Mouse (Mus musculus) heart, postnatal 25 days (tissue): ENCODE data around the gene Sec24b. TPM values are rescaled to one million over a fixed set of nuclear protein-coding genes. Genes with fewer than 3 reads are reported as not detected.

Source experiments
- DNase-seq: peaks from one replicate; pipeline ENCODE4 v3.0.0; 2022; ENCODE audit warnings: low spot score
- intact Hi-C: fragments of 180-260 bp; cut with DNase I; formaldehyde crosslinking; loops from one replicate; pipeline ENCODE4 v1.15.1; 2025
- total RNA-seq, 2 experiments: library from RNA; stranded (reverse); gene quantifications; 2 replicates each; pipeline ENCODE4 v1.2.3; 2021

The Sec24b gene
- 10 to 100 TPM; 31.9 to 33.2 TPM for total RNA-seq

DNA sequence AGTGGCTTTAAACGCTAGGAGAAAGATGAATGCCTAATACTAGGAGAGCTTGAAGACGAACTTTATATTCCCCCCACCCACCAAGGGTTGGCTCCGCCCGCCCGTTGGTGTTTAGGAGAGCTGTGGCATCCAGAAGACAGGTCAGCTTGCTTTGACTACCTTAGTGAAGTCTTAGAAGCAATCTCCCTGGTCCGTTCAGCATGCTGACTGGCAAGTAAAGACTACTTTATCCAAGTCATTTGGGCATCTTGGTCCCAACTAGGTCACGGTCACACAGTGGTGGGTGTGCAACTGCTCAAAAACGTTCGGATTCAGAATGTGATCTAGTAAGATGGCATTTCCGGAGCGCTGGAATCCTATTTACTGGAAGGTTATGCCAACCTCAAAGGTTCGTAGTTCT, at the start of gene Sec24b:
Sec24b (minus strand) TSS at position 273 of the 400 bp plus-strand sequence.
- DNase-seq = no peak
- intact Hi-C loops = loop anchor here (5.0 kb wide), 2 partner anchors 44 to 234 kb away; no protein-coding TSS in a partner anchor

DNA sequence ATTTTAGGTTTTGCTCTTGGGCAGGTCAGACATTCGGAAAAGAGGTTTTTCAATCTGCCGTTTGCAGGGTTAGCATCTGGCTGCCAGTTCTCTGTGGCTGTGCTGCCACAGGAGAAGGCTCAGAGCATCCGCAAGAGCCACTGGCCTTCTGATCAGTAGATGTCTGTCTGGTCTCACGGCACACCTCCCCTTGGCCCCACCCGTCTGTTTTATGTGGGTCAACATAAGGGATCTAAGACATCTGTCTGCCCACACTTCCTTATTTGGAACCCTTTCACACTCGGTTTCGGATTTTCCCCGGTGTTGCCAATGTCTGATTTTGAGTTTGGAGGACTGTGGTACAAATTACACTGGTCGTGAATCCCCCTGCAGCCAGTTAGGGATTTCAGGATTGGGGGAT, 43.1 kb upstream of the Sec24b start:
- intact Hi-C loops = no loop called here
- DNase-seq = no peak

DNA sequence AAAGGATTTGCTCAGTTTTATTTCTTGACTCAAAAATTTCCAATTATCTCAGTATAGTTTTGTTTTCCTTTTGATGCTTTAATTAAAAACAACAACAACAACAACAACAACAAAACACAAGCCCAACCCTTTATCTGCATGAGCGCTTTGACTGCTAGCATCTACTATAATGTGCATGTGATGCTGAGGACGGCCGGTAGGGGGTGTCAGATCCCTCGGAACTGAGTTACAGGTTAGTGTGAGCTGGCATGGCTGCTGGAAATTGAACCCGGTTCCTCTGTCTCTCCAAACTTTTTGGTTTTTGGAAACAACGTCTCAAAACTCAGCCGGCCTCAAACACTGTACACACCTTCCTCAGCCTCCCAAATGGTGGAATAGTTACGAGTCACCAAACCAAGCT, 42.1 kb upstream of the Sec24b start:
- intact Hi-C loops = no loop called here
- no peak for DNase-seq

- intact Hi-C loops = loop anchor here (1.0 to 2.0 kb wide), 2 partner anchors 479 to 600 kb away; no protein-coding TSS in a partner anchor
Measured at GRCm38 (mm10) chr3:130095160-130095781, 33.9 kb upstream of the Sec24b start.

GRCm38 (mm10) chr3:130094125-130094704, 32.9 kb upstream of the Sec24b start:
- intact Hi-C loops = loop anchor here (2.0 kb wide), 1 partner anchor 601 kb away; no protein-coding TSS in a partner anchor
- no peak for DNase-seq

More at GRCm38 (mm10) chr3:130095160-130095781, 33.9 kb upstream of the Sec24b start:
- no peak for DNase-seq

- intact Hi-C loops = no loop called here
Measured at GRCm38 (mm10) chr3:130090460-130090859, 29.1 kb upstream of the Sec24b start.

DNA sequence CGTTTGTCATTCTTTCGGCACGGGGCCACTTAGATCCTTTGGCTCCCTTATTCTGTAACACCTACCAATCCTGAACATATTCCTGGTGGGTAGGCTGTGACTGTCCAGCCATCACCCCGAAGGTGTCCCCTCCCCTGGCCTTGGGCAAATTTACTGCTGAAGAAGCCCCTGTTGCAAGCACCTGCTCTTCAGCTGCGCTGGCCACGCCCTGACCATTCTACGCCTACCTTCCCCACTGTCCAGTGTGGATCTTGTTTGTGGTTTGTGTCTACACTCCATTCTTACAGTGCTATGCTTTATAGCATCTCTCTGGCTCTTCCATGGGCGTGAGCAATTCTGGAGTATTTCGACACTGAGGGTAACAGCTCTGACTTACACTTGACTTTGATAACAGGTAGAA, 27.3 kb upstream of the Sec24b start:
- no peak for DNase-seq
- intact Hi-C loops = no loop called here

More at GRCm38 (mm10) chr3:130090460-130090859, 29.1 kb upstream of the Sec24b start:
- no peak for DNase-seq

DNA sequence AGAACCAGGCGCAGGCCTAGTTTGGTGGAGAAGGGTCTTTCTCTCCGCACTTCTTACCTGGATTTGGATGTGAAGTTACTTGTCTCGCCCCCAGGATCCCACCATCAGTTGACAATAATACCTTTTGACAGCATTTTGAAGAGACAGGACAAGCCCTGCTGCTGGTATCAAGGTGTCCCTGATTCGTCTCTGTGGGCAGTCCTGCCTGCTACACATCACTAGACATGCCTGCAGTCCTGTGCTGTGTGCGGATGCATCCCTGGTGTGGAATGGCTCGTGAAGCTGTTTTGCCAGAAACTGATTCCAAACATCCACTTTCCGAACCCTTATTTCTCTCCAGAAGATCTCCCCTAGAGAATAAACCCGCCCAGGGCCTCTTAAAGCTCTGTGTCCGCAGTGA, 26.1 kb upstream of the Sec24b start:
- intact Hi-C loops = no loop called here
- DNase-seq = no peak

DNA sequence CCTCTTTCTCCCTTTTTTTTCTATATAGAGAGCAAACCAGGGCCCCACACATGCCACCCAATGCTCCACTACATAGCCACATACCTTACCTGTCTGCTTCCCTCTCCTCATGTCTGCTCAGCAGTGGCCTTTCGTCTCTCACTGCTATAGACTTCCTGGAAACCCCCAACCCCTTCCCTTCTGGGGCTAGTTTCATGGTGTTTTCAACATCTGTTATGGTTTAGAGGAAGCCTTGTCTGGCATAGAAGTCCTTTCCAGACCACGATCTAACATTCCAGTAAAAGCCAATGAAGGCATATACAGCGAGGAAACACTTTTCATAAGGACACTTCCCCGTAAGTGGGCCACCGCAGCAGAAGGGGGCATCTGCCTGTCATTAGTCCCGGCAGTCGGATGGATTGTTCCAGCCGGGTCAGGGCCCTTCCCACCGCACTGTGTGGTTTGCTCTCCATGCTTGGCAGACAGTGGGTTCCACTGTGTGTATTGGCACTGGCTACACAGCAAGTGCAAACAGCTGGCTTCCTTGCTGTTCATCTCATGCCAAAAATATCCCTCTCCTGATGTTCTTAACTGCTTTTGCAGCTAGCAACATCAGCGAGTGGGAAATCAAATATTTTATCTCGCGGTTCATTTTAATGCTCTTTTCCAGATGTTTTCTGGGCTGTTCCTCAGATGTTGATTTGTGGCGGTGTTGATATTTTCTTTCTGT, 25.2 kb upstream of the Sec24b start:
- DNase-seq = peak; percentile 25
- intact Hi-C loops = no loop called here

- no peak for DNase-seq
- intact Hi-C loops = no loop called here
Measured at GRCm38 (mm10) chr3:130083312-130083711, 22.0 kb upstream of the Sec24b start.

GRCm38 (mm10) chr3:130080666-130081065, 19.3 kb upstream of the Sec24b start:
- intact Hi-C loops = no loop called here
- DNase-seq = no peak

- no peak for DNase-seq
- intact Hi-C loops = loop anchor here (1.0 to 5.0 kb wide), 3 partner anchors 161 to 252 kb away; no protein-coding TSS in a partner anchor
Measured at GRCm38 (mm10) chr3:130079794-130080193, 18.4 kb upstream of the Sec24b start.

- intact Hi-C loops = loop anchor here (5.0 kb wide), 2 partner anchors 215 to 250 kb away; no protein-coding TSS in a partner anchor
- no peak for DNase-seq
Measured at GRCm38 (mm10) chr3:130077291-130077690, 15.9 kb upstream of the Sec24b start.

DNA sequence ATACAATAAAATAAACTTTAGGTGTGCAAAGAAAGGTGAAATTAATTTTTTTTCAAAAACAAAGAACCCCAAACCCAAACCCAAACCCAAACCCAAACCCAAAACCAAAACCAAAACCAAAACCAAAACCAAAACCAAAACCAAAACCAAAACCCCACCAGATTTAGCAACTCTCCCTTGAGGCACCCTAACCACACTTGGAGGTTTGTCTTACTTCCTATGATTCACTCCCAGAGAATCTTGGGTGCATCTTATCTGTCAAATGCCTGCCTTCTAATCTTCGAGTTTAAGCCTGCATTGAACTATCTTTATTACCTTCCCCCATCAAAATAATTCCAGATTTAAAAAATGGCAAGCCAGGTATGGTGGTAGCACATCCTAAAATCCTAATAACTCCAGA, 14.4 kb upstream of the Sec24b start:
- DNase-seq = no peak
- intact Hi-C loops = loop anchor here (5.0 kb wide), 2 partner anchors 213 to 248 kb away; no protein-coding TSS in a partner anchor

GRCm38 (mm10) chr3:130073085-130073484, 11.7 kb upstream of the Sec24b start:
- no peak for DNase-seq
- intact Hi-C loops = no loop called here

GRCm38 (mm10) chr3:130071918-130072317, 10.6 kb upstream of the Sec24b start:
- intact Hi-C loops = no loop called here
- no peak for DNase-seq

- DNase-seq = peak; percentile 73
- intact Hi-C loops = loop anchor here (5.0 kb wide), 2 partner anchors 43 to 233 kb away; no protein-coding TSS in a partner anchor
Measured at GRCm38 (mm10) chr3:130060396-130061029, 840 bp downstream of the Sec24b start.

- DNase-seq = peak; percentile 12
- intact Hi-C loops = loop anchor here (5.0 kb wide), 2 partner anchors 43 to 233 kb away; no protein-coding TSS in a partner anchor
Measured at GRCm38 (mm10) chr3:130059805-130060395, 1.5 kb downstream of the Sec24b start.

DNA sequence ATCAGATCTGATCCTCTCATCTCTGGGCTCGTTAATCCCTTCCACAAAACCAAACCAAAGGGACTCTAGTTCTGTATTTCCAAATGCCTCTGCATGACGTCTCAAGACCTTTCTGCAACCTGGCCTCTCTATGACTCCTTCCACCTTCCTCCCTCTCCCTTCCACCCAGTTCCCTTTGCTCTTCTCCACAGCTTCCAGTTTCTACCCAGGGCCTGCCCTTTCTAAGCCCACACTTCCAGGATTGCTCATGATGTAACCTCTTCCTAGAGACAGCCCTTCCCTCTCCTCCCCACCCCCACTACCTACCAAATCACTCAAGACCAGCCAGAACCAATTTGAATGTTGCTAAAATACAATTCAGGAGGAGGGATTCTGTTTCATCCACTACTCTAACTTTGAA, 2.9 kb downstream of the Sec24b start:
- no peak for DNase-seq
- intact Hi-C loops = no loop called here
